Mouse (Mus musculus) urinary bladder, postnatal 4 days (tissue): ENCODE data around the gene Kif6.

Experiments
- DNase-seq, 2 experiments: peaks; one replicate each; pipeline ENCODE4 v3.0.0; 2021 to 2022; ENCODE audit warnings: low spot score in 2 of 2

The Kif6 gene

GRCm38 (mm10) chr17:49661626-49662025 lies 46.7 kb downstream of the Kif6 start:
- DNase-seq, result no peak

- no peak for DNase-seq
Observed at GRCm38 (mm10) chr17:49666728-49667127, 51.8 kb downstream of the Kif6 start.

DNA sequence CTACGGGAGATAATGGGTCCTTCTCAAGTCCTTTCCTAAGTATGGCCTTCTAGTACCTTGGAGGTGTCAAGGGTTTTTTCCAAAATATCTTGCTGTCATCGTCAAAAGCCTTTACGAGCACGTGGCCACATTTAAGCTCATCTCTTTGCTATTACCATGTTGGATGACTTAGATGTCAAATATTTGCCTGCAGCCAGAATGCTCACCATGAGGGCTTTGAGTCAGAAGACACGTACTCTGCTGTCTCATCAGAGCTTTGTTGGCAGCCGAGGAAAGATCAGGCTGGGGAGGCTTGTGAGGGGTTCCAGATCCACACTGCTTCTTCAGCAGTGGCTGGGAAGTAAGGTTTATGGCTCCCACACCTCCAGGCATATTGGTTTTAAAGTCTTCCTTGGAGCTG lies 53.4 kb downstream of the Kif6 start:
- DNase-seq, result no peak

- no peak for DNase-seq
Observed at GRCm38 (mm10) chr17:49671921-49672339, 57.0 kb downstream of the Kif6 start.

DNA sequence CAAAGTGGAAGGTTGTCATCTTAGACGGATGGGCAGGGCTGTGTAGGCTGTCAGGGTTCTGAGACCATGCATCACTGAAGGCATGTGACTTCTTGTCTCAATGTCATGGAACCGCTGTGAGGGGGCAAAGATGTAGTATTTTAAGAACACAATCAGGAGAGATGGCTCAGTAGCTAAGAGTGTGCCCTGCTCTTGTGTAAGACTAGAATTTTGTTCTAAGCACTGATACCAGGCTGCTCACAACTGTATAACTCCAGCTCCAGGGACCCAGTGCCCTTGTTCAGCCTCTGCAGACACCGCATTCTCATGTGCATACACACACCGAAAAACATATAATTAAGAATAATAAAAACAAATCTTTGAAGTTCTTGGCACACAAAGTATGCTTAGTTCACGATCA lies 57.5 kb downstream of the Kif6 start:
- DNase-seq, result no peak

- no peak for DNase-seq
Observed at GRCm38 (mm10) chr17:49675629-49676028, 60.7 kb downstream of the Kif6 start.

DNA sequence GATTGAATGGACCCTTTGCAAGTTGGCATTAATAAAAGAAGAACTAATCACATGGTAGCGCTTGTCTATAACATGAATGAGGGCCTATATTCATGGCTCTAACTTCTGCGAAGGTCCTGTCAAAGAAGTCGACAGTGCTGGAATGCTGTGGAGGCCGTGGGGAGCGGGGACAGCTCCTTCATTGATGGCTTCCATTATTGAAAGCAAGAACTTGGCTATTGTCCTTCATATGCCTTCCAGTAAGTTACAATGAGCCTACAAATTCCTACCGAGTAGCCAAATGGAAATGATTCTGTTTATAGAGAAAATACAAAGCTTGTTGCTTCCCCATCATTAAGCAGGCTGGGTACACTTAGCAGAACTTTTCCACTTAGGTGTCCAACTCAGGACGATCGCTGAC lies 66.5 kb downstream of the Kif6 start:
- DNase-seq, result no peak

DNA sequence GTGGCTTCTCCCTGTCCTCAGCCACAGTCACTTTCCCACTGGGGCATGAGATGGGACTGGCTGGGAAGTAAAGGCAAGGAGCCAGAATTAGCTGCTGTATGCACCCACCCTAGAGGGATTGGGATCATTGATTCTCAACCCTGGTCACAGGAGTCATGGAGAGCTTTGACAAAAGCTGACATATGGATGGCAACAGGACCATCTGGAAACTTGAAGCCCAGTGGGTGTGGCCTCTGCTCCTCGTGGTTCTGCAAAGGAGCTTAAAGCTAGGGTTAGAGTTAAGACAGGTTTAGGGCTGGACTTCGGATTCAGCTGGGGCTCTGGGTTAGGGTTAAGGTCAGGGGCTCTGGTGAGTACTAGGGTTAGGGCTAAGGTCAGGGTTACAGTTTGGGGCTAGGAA lies 69.2 kb downstream of the Kif6 start:
- no peak for DNase-seq

GRCm38 (mm10) chr17:49690607-49691454 lies 75.9 kb downstream of the Kif6 start:
- DNase-seq, result no peak

GRCm38 (mm10) chr17:49691455-49691805 lies 76.5 kb downstream of the Kif6 start:
- no peak for DNase-seq

GRCm38 (mm10) chr17:49693206-49693605 lies 78.3 kb downstream of the Kif6 start:
- no peak for DNase-seq

DNA sequence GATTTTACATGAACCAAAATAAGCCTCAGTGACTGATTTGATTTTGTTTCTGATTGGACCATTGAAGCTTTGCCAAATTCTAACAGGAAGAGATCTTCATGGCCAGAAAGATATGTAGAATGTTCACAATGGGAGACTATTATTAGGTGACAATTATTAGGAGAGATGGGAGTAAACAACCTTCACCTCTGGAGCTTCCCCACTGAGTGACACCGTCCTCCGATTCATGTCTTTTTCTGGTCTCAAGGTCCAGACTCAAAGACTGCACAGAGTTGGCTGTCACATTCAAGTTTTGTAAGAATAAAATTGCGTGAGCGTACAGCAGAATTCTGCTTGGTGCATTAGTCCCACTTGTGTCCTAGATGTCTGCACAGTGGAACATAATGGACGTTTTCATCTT lies 82.3 kb downstream of the Kif6 start:
- no peak for DNase-seq

DNA sequence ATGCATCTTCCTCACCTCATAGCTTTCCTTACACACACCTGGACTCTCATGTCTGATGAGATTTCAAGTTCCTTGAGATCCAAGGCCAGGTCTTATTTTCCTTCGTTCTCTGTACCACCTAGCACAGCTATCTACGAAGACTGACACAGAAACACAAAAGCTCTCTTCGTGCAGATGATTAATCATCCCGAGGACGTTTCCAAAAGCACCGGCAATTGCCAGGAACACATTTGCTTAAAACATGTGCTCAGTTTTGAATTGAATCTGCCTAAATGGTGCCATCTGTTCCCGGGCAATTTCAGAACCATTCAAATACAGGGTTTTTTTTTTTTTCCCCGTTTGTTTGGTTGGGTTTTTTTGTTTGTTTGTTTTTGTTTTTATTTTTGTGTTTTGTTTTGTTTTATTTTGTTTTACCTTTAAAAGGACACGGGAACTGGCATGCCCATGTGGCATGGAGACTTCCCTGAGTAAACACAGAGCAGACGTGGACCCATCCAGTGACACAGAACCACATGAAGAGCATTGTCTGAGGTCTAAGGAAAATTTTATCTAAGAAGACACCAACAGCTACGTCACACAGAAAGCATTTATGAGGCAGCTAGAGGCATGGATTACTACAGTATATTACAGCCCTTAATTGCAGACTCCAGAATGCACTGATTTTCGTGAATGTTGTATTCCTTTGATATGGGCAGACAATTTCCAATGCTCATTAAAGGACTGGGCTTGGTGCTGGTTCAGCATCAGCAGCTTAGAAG lies 88.7 kb downstream of the Kif6 start:
- no peak for DNase-seq

DNA sequence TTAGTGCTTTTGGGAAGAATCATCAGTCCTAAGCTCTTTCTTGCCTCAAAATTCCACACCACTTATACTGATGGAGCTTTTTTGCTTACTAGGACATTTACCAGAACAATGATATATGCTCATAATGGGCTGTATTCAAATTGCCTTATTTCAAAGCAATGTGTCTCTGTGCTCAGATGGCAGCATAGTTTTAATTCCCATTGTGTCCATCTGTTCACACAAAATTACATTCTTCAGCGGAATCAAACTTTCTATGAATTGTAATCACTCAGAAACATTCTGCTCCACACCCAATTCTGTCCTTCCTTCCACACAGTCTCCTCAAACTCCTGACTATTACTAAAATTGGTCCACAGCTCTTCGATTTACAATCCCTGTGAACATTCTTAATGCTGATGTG lies 94.3 kb downstream of the Kif6 start:
- DNase-seq, result no peak

DNA sequence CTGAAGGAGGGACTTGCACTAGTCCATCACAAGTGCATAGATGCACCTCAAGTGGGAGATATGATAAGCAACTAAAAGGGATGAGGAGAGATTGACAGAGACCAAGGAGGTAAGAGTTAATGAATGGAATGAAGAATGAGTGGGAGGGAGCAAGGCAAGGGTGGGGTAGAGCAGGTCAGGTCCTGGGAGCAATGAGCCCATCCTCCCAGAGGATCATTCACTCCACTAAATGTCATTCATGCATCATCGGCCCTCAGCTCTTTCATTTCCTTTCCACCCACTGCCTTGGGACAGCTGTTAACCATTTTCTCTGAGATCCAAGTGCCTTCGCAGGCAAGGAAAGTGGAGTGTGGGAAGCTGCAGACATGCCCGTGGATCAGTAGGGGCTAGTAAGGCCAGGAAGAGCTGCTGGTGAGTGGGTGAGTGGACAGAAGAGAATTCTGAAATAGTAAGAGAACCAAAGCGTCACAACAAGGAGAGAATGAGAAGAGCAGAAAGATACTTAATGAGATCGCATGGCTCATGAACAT lies 95.2 kb downstream of the Kif6 start:
- DNase-seq, result no peak

DNA sequence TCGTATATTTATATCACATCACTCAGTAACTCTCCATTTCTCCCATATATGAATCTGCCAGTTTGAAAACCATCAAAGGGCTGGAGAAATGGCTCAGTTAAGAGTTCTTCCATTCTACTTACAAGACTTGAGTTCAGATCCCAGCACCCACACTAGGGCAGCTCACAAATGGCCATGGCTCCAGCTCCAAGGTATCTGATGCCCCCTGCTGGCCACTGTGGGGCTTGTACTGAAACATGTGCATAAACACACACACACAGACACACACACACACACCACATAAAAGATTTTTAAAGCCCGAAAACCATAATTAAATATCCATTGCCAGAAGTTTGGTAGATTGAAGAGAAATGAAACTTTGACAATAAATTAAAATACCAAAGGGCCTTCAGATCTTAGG lies 111.3 kb downstream of the Kif6 start:
- no peak for DNase-seq

DNA sequence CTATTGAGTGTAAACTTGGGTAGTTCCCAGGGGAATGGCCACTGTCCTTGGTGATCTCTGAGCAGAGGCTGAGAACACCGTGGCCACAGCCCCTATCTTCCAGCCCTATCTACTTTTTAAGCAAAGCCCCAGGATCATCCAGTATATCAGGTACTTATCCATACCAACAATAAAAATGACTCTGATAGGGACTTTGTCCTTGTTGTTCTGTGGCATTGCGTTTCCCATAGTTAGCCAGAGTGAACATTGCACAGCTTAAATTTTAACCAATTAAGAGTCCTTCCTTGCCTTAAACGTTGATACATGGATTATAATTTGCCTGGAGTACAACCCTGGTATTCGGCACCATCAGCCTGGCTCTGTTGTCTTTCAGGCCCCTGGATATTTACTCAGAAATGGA lies 112.0 kb downstream of the Kif6 start:
- no peak for DNase-seq

GRCm38 (mm10) chr17:49727428-49728045 lies 112.6 kb downstream of the Kif6 start:
- DNase-seq, result no peak

DNA sequence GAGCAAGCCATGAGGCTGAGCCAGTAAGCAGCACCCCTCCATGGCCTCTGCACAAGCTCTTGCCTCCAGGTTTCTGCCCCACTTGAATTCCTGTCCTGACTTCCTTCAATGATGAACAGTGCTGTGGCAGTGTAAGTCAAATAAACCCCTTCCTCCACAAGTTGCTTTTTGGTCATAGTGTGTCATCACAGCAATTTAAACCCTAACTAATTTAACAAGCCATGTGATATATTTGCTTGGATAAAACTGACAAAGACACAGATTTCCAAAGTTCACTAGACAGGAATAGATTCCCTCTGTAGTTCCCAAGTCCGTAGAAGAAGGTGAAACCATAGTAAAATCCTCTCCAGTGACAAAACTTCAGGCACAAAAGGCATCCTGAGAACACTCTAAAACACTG lies 114.9 kb downstream of the Kif6 start:
- no peak for DNase-seq

DNA sequence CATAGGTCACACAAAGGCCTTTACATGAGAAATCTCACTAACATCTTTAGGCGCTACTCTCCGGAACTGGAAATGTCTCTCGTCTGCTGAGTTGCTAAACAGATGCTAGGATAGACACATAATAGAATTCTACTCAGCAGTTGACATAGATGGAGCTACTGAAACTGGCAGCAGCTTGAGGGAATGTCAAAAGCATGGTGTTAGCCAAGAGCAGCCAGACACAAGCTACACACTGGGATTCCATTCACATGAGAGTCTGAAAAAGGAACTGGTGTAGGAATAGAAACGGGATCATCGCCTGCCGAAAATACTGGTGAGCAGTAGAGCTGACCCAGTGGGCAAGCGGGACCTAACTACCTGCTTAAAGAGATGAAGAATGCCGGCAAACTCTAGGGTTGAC lies 117.8 kb downstream of the Kif6 start:
- DNase-seq, result no peak

DNA sequence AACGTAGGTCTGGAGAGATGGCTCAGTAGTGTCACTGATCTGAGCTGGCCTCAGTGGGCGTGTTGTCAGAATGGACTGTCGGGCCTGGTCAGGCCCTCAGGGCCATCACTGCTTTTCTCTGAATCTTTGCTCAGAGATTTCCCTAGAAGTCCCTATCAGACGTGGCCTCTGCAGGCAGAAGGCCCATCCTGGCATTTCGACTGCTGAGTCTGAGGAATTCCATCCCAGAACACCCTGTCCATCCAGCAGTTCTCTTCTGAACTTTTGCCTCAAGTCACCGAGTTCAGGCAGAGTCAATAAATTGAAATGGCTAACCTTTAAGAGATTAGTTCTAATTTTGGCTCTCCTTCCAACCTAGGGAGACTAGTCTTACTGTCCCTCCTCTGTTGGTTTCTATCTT lies 119.1 kb downstream of the Kif6 start:
- no peak for DNase-seq

DNA sequence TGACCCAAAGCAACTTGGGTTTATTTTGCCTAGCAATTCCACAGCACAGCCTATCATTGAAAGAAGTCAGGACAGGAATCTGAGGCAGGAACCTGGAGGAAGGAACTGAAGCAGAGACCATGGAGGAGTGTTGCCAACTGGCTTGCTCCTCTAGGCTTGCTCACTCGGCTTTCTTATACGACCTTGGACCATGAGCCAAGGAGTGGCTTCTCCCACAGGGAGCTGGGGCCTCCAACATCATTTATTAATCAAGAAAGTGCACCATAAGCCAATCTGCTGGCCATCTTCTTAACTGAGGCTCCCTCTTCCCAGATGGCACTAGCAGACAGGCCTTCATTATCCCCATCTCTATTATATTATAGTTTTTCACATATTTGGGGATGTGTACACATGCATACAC lies 119.8 kb downstream of the Kif6 start:
- DNase-seq, result peak in 1 of 2 experiments; percentile 22

DNA sequence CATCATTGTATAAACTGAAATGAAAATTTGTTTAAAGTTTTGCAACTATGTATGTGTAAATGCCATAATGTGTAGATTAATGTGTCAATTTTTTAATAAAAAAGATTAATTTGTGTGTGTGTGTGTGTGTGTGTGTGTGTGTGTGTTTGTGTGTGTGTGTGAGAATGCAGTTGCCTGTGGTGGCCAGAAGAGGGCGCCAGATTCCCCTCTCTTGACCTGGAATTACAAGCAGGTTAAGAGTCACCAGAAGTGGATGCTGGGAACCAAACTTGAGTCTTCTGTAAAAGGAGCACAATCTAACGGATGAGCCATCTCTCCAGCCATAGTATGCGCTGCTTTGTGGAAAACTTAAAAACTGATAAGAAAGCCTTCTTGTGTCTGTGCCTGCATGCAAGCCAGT lies 121.4 kb downstream of the Kif6 start:
- DNase-seq, result peak in 1 of 2 experiments; percentile 39
